Mouse (Mus musculus): ENCODE results near the gene Hrasls. TPM values are rescaled to one million over a fixed set of nuclear protein-coding genes. Genes with fewer than 3 reads are reported as not detected.
A peak's percentile ranks its signal among the peaks of the same experiment; 100 is the strongest.

Gene Hrasls
- 10.8 and 11.8 TPM in 2 replicates for polyA plus RNA-seq (2012; rRNA removed)

DNA sequence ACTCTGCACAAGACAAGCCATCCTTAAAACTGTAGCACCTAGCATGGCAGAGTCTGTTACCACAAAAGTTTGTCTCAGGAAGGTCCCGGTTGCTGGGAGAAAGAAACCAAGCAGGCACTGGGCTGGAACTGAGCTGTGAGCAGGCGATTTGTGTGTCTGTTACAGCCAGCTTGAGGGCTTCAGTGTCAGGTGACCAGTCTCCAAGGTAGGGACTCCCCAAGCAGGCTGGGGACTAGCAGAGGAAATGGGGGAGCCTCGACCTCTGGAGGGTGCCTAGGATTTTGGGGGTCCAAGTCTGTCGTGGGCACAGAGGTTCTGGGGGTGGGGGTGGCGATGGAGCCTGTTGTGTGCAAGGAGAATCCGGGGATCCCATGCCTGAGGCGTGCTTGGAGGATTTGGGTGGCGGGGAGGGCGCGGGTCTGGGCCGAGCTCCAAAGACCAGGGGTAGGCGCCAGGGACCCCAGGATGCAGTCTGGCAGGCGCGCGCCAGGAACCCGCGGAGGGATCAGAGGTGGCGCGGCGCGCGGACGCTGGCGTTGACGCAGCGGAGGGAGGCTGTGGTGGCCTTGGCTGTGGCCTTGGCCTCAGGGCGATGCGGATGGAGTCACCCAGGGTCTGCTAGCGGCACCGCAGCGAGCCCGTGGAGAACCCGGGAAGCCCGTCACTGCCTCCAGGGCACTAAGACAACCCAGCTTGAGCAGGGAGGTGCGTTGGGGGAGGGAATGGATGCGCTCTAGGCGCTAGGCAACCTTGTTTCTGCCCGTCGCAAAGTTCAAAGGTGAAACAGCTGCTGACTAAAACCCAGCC, at the start of gene Hrasls:
Gene Hrasls (plus strand): TSS at position 91 of the 807 bp plus-strand sequence.
- DNase-seq (ENCODE audit: low spot score), result peak; percentile 41

DNA sequence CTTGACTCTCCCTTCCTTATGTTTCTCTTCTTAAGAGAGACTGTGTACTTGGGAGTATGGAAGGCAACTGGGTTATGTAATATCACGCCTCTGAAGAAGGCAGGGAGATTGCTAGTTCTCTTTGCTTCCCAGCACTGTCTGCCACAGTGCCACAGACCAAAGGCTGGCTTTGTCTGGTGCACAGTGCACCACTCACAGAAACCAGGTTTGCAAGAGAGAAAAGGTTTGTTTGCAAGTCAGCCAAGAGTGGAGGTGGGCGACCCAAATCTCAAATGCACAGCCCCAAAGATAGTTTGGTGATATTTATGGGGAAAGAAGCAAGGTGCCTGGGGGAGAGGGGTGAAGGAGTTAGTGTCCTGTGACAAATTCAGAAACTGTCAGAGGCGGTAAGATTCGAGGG, 47.2 kb upstream of the Hrasls start:
- no peak for DNase-seq (ENCODE audit: low spot score)

DNA sequence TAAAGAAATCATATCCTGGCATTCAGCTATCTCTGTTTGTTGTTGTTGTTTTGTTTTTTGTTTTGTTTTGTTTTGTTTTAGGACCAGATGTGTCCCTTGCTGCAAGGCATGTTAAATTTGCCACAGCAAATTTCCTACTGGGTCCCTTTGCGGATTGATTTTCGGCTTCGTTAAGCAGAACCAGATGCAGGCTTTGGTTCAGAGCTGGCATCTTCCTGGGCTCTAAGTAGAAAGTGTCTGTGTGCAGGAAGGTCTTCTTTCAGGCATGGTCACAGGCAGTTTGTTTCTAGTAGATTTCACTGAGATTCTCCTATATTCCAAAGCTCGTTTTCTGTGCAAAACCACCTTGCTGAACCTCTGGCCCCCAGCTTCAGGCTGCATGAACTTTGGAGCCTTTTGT, 42.4 kb upstream of the Hrasls start:
- DNase-seq (ENCODE audit: low spot score), result no peak

- DNase-seq (ENCODE audit: low spot score), result no peak
These were observed 37.8 kb upstream of the Hrasls start for GRCm38 (mm10) chr16:29171741-29172140.

DNA sequence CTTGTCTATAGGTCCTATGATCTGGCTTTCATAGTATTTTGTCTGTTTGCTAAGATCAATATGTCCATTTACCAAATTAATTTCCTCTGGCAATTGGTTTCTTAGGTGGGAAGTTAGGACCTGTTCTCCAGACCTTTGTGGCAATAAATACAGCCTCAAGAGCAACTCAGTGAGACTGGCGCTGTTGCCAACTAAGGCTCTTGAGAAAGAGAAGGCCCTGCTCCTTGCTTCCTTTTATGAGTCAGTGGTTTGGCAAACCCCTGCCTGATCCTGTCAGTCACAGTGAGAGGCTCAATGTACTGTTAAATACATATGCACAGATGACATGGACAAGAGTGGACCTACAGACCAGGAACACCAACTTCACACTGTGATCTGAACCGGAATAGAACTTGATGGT, 36.3 kb upstream of the Hrasls start:
- DNase-seq (ENCODE audit: low spot score), result no peak

DNA sequence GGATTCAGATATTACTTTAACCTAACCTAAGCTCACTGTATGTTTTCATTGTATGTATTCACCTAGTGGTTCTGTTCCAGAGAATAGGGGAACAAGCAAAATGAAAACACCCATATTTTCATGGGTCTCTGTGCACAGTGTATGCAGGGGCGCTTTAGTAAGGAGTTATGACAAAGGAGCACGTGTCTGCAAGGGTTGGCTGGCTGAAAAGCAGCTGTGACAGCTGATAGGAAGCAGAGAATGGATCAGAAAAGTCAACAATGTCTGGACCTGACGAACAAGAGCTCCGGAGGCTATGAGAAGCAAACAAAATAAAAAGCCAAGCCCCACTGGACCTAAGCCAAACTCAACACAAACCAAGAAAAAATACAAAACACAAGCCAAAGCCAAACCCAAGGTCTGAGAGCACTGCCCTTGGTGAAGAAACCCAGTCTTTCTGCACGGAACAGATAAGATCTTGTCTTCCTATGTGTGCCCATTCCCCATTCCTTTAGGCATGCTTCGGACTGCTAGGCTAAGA, 34.6 kb upstream of the Hrasls start:
- DNase-seq (ENCODE audit: low spot score), result no peak

DNA sequence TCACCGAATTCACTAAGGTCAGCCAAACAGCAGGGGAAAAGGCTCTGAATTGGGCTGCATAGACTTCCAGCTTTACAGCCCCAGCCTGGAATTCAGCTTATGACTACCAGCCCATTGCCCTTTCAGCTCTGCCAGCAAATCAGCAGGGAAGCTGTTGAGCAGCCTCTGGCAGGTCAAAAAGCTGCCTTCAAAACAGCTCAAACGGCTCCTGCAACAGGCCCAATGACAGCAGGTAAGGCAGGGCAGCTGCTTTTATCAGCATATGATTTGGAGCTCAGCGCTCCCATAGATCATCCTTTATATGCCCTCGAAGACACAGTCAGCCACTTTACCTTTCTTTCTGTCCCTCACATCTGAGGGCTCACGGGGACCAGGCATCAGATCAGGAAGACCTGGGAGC, 16.6 kb upstream of the Hrasls start:
- no peak for DNase-seq (ENCODE audit: low spot score)

DNA sequence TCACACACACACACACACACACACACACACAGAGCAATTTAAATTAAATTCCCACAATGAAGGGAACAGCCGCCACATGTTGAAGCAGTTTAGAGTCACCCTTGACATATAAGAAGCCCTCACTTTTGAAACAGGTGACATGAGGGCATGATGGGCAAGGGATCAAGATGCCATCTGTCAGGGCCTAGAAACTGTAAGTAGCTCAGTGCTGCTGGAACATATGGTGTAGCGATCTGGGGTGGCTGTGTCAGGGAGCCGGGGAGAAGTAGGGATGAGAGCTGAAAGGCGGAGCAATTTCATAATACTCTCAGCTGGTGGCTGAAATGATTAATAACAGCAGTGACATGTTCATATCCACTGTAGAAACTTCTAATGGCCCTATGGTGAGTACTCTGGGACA, 15.5 kb upstream of the Hrasls start:
- DNase-seq (ENCODE audit: low spot score), result no peak

DNA sequence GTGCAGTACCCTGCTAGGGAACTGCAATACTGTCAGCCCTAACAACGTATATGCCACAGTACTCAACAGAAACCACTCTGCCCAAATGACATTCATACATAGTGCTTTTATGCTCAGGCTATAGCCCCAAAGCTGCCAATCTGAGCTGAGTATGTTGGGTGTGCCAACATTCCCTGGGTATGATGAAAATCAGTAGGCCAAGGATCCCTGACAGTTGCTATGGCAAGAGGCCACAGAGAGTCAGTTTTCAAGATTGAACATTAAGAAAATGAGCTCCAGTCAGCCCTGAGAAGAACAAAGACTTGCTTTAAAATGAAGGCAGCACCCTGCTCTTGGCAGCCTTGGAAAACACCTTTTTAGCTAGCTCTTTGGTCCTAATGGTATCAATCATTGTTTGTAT, 14.3 kb upstream of the Hrasls start:
- DNase-seq (ENCODE audit: low spot score), result no peak

GRCm38 (mm10) chr16:29198461-29198860, 11.0 kb upstream of the Hrasls start:
- DNase-seq (ENCODE audit: low spot score), result no peak

GRCm38 (mm10) chr16:29201146-29201545, 8.3 kb upstream of the Hrasls start:
- DNase-seq (ENCODE audit: low spot score), result no peak

GRCm38 (mm10) chr16:29204875-29205274, 4.6 kb upstream of the Hrasls start:
- DNase-seq (ENCODE audit: low spot score), result no peak

DNA sequence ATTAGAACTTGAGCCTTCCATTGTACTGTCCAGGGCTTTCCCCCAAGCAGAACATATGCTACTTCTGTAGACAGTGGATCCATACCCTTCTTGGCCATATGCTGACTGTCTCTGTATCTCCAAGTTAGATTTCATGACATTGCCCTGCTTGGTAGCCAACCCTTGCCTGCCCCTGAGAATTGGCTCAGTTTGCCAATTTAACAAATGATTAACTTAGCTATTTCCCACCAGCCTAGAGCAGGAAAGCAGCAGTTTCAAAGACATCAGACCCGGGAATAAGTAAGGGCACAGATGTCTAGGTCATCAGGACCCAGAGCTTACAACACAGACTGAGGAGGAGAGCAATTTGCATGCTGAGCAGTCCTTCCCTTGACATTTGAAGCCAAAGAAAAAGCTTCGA, 3.9 kb upstream of the Hrasls start:
- DNase-seq (ENCODE audit: low spot score), result no peak

DNA sequence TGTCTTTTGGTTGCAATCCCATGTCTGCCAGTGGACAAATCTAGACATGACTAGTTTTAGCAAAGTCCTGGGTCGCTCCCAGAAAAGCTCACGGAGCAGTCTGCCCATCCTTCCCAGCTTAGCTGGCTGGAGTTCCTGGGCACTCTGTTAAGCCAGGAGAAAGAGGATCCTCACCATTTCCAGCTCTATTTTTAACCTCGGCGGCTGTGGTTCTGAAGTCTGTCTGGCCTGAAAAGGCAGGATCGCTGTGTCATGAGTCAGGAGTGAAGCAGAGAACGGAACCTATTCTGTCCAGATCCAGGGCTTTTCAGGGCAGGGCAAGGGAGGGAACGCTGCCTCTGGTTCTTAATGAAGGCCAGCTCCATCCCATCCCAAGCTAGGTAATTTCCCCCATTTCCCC, 654 bp upstream of the Hrasls start:
- no peak for DNase-seq (ENCODE audit: low spot score)

DNA sequence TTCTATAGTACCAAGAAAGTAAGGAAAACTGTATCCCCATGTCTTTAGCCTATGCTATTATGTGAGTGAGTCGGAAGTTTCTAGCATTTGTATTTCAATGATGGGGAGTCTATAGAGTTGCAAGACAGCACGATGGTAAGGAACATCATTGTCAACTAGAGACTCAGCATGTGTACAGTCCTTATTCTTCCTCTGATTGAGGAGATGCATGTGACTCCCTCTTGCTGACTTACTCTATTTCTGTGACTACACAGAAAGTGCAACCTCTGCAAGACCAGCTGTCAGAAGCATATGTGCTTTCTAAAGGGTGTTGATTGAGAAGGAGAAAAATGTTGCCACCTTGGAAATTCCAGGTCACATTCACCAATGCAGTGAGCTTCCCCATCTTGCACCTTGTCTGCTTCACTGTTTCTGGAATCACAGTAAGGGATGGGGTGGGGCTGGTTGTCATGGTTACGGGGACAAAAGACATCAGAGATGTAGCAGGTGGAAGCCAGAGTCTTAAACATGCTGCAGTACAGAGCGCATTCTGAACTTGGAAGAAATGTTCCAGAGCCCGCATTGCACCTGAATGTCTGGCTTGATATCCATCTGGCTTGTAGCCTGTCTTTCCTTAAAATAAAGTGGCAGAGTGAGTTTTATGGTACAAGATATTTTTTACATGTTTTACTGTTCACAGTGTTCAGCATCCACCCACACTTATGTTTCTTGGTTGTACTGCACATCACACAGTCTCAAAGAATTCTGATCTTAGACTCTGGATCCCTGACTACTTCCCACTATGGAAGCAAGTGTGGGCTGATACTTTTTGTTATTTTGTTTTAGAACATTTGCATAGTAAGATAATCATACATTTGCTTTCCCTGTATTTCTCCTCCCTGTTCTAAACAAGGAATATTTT, 7.2 kb downstream of the Hrasls start:
- DNase-seq (ENCODE audit: low spot score), result no peak

GRCm38 (mm10) chr16:29235951-29236350, 26.5 kb downstream of the Hrasls start:
- no peak for DNase-seq (ENCODE audit: low spot score)

- DNase-seq (ENCODE audit: low spot score), result no peak
These were observed 44.8 kb downstream of the Hrasls start for GRCm38 (mm10) chr16:29254325-29254724.

Other genes starting within 250 kb of the Hrasls start
- not detected in 2 replicates for gene Atp13a5, start 169.0 kb downstream of the Hrasls start, polyA plus RNA-seq (2012; rRNA removed)

All from urinary bladder, adult 2 months (tissue).